Mouse (Mus musculus) lung, embryonic 15.5 days (tissue): Measurements from ENCODE around the gene Plin5. TPM values are rescaled to one million over a fixed set of nuclear protein-coding genes. Genes with fewer than 3 reads are reported as not detected.

Experiments
- polyA plus RNA-seq: library from polyadenylated mRNA; unstranded; fragments of >200 nt; fragmentation: Nextera tagmentation; extraction: Ambion mirVana; gene quantifications from 2 replicates; pipeline ENCODE4 v1.2.1, GENCODE M21; 2015

Gene Plin5
- polyA plus RNA-seq, 1 experiment from 2014 or later = 0.95 TPM

Other genes with a start within 250 kb of the Plin5 start
- 8.5 and 9.1 TPM in 2 replicates for gene Zfp119a, start 238.7 kb downstream of the Plin5 start, polyA plus RNA-seq
- 12.2 and 13.4 TPM in 2 replicates for gene Zfp959, start 225.5 kb downstream of the Plin5 start, polyA plus RNA-seq
- 6.7 and 6.8 TPM in 2 replicates for gene Zfp119b, start 168.1 kb downstream of the Plin5 start, polyA plus RNA-seq
- gene Ebi3, start 165.0 kb downstream of the Plin5 start, polyA plus RNA-seq = 1.4 and 2.1 TPM in 2 replicates
- gene Yju2, start 158.5 kb downstream of the Plin5 start, polyA plus RNA-seq = 26.4 and 28.3 TPM in 2 replicates
- 6.7 and 8.3 TPM in 2 replicates for gene Shd, start 147.1 kb downstream of the Plin5 start, polyA plus RNA-seq
- gene Fsd1, start 131.1 kb downstream of the Plin5 start, polyA plus RNA-seq = 7.7 and 8.1 TPM in 2 replicates
- 17.4 and 18.3 TPM in 2 replicates for gene Stap2, start 112.0 kb downstream of the Plin5 start, polyA plus RNA-seq
- 103 and 116 TPM in 2 replicates for gene Mpnd, start 111.9 kb downstream of the Plin5 start, polyA plus RNA-seq
- 169 and 174 TPM in 2 replicates for gene Sh3gl1, start 81.0 kb downstream of the Plin5 start, polyA plus RNA-seq
- gene Chaf1a, start 77.2 kb downstream of the Plin5 start, polyA plus RNA-seq = 31.4 and 32.4 TPM in 2 replicates
- gene Ubxn6, start 42.6 kb downstream of the Plin5 start, polyA plus RNA-seq = 37.5 and 41.3 TPM in 2 replicates
- gene Hdgfl2, start 38.0 kb downstream of the Plin5 start, polyA plus RNA-seq = 111 and 119 TPM in 2 replicates
- gene Plin4, start 7.8 kb downstream of the Plin5 start, polyA plus RNA-seq = 0.10 and 0.19 TPM in 2 replicates
- gene Lrg1, start 4.4 kb upstream of the Plin5 start, polyA plus RNA-seq = 0.55 TPM in 2 replicates
- 2.1 TPM in 2 replicates for gene Sema6b, start 22.7 kb upstream of the Plin5 start, polyA plus RNA-seq
- 15.3 and 18.3 TPM in 2 replicates for gene Tnfaip8l1, start 44.9 kb upstream of the Plin5 start, polyA plus RNA-seq
- 103 TPM in 2 replicates for gene Mydgf, start 66.3 kb upstream of the Plin5 start, polyA plus RNA-seq
- gene Dpp9, start 101.3 kb upstream of the Plin5 start, polyA plus RNA-seq = 37.1 and 37.6 TPM in 2 replicates
- gene Fem1a, start 139.2 kb upstream of the Plin5 start, polyA plus RNA-seq = 11.7 and 13.3 TPM in 2 replicates
- 4.2 and 4.6 TPM in 2 replicates for gene Ticam1, start 159.2 kb upstream of the Plin5 start, polyA plus RNA-seq
- 82.4 and 82.5 TPM in 2 replicates for gene Plin3, start 175.3 kb upstream of the Plin5 start, polyA plus RNA-seq
- not detected in 2 replicates for gene Arrdc5, start 182.7 kb upstream of the Plin5 start, polyA plus RNA-seq
- gene Uhrf1, start 185.7 kb upstream of the Plin5 start, polyA plus RNA-seq = 148 and 150 TPM in 2 replicates
- gene Kdm4b, start 208.5 kb upstream of the Plin5 start, polyA plus RNA-seq = 33.4 and 33.7 TPM in 2 replicates